Mouse (Mus musculus) inflammation-experienced regulatory T-cells, adult 6 months (primary cell): ENCODE data around the gene Sertad1. TPM values are rescaled to one million over a fixed set of nuclear protein-coding genes. Genes with fewer than 3 reads are reported as not detected.
"Not testable (repeated sequence)": the region's sequence is repeated elsewhere in the genome, so short reads cannot be mapped to it uniquely, and the experiment has no call there.

Experiments used
- ATAC-seq: one replicate; pipeline ENCODE4 v1.8.0; 2017
- polyA plus RNA-seq, 3 experiments: library from polyadenylated mRNA; unstranded; fragments of 100-300 nt; shearing (Covaris generic); gene quantifications; one replicate each; pipeline ENCODE4 v1.2.1; 2017

Sertad1 gene
- polyA plus RNA-seq, 3 experiments from 2014 or later, result 38.7 to 44.4 (median 40.2) TPM

DNA sequence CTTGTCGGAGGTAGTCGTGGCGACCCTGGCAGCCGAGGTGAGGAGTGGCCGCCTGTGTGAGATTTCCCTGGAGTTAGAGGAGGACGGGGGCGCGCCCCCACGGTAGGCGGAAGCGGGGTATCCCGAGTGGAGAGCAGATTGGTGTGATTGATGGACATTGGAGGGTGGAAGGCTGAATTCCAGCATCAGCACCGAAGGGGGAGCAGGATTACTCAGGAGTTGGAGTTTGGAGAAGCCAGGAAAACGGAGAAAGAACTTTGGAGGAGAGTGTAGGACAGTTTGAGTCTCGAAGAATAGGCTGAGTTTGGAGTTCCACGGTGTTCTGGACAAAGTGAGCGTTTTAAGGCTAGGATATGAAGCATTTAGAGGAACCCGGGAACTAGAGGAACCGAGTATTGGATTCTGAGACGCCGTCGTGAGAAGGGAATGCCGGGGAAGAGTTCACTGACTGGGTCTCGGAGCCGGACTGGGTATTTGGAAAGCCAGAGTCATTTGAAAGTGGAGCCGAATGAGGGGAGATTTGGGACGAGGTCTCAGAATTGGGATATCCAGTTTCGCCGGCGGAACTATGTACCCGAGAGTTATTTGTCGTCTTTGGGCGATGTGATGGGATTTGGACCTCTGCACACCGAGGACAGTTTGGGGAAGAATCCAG lies 12.7 kb upstream of the Sertad1 start:
- peak; percentile 9 for ATAC-seq

DNA sequence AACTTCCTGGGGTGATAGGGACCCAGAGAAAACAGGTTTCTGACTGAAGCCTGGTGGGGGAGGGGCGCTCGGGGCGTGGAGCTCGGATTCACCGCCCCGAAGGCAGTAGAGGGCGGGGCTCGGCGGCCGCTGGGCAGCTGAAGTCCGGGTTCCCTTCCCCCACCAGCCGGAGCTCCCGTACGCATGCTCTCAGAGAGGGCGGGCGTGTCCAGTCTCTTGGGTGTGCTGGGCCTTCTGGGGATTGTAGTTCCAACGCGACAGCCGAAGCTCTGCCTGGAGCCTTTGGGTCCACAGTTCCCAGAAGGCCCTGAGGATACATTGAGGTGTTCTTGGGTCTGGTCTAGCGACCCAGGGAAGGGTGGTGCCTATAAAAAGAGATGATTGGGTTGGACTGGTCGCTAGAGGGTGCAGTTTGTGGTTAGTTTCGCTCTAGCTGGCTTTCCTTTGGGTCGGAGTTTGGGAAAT lies 12.2 kb upstream of the Sertad1 start:
- ATAC-seq, result peak; percentile 74

DNA sequence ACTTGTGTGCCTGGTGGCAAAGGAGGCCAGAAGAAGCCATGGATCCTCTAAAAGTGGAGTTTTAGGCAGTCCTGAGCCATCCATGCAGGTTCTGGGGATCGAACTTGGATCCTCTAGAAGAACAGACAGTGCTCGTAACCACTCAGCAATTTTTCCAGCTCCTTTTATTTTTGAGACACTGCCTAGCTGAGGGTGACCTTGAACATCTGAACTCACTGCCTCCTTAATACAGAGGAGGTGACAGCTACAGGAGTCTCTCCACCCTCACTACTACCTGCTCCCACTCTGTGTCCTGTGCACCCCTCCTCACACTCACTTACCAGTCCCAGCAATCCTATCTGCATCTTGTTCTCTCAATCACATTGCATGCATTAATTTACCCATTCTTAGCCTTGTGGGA lies 11.1 kb upstream of the Sertad1 start:
- ATAC-seq, result no peak

DNA sequence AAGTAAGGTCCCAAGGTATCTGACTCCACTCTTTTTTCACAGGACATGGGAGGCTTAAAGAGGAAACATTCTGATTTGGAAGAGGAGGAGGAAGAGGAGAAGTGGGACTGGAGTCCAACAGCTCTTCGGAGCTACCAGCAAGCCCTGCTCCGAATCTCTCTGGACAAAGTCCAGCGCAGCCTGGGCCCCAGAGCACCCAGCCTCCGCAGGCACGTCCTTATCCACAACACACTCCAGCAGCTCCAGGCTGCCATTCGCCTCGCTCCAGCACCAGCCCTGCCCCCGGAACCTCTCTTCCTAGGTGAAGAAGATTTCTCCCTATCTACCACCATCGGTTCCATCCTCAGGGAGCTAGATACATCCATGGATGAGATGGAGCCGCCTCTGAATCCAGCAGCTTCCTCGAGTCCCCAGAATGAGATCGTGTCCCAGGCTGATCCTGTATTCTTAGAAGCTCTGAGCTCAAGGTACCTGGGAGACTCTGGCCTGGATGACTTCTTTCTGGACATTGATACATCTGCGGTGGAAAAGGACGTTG lies 10.5 kb upstream of the Sertad1 start:
- ATAC-seq, result no peak

DNA sequence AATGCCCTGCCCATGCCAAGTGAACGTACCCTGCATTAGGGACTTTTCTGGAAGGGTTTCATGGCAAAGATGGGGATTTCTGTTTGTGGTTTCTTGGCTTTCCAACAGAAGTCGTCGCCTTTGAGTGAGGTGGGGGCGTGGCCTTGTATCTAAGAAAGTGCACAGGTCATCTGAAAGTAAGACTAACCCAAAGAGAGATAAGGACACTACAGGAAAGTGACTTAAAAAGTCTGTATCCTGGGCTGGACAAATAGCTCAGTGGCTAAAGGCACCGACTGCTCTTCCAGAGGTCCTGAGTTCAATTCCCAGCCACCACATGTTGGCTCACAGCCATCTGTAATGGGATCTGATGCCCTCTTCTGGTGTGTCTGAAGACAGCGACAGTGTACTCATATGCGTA lies 8.1 kb upstream of the Sertad1 start:
- ATAC-seq, result no peak

DNA sequence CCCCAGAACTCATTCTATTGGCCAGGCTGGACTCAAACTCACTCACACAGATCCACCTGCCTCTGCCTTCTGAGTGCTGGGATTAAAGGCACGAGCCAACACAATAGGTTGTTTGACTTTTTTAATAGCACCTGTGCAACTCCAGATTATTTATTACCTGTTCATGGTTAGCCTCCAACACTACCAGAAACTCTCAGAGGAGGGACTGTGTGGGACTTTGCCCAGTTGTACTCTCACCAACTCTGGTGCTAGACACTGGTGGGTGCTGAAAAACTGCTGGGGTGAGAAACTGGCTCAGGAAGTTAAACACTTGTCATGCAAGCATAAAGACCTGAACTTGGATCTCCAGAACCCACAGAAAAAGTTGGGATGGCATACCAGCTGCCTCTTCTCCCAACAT lies 7.0 kb upstream of the Sertad1 start:
- ATAC-seq, result no peak

DNA sequence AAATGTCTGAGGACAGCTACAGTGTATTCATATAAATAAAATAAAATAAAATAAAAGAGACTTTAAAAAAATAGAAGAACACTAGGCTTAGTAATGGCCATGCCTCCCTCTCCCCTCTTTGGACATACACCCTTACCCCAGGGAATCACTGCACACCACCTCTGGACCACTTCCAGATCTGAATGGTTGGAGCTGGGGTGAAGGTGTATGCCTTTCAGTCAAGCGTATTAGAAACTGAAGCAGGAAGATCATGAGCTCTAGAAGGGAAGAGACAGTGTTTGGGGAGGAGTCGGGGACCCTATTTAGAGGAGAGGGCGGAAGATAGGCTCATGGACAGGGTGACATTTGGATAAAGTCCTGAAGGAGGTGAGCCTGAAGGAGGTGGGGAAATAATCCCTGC lies 6.2 kb upstream of the Sertad1 start:
- no peak for ATAC-seq

DNA sequence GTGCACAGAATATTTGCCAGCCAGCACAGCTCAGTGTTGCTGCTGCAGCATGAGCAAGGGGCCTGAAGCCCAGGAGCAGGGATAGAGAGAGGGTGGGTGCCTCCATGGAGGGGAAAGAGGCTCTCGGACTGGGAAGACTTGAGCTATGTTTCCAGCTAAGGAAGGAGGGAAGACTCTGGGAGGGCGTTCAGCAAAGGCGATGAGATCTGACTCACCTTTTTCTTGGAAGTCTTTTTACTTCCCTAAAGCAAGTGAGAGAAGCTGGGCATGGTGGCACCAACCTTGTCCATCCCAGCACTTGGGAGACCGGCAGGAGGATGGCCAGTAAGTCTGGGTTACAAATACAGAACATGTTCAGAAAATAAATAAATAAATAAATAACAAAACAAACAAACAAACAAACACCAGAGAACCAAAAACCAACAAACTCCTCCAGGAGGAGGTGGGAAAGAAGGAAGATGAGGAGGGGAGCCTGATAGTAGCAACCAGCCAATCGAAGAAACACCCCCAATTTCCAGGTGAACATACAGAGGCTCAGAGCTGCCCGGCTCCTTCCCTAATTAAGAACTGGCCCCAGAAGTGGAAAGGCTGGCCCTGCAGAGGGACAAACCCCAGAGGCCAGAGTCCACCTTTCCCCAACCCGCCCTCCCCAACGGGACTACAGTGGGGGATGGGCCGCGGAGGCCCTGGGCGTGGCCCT lies 5.6 kb upstream of the Sertad1 start:
- no peak for ATAC-seq

DNA sequence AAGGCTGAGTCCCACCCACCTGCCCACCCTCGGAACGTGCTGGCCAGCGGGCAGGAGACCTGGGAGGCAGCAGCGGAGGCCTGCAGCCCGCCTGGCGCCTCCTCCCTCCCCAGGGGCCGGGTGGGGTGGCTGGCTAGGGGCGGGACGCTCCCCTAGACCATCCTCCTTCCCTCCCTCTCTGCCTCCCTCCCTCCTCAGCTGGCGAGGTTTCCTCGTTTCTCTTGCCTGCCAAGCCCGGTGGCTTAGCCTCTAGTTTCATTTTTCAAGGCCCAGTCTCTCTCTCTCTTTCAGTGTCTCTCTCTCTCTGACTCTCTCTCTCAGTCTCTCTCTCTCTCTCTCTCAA lies 5.1 kb upstream of the Sertad1 start:
- peak; percentile 83 for ATAC-seq

DNA sequence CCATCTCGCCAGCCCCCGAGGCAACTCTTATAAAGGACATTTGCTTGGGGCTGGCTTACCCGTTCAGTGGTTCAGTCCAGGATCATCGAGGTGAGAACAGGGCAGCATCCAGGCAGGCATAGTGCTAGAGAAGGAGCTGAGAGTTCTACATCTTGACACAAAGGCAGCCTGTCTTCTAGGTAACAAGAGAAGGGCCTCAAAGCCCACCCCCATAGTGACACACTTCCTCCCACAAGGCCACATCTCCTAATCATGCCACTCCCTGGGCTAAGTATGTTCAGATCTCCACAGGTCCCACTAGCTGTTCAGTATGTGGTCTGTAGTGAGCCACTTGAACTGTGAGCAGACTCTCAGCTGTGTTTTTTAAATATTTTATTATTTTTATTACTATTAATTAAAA lies 2.9 kb upstream of the Sertad1 start:
- ATAC-seq, result no peak

DNA sequence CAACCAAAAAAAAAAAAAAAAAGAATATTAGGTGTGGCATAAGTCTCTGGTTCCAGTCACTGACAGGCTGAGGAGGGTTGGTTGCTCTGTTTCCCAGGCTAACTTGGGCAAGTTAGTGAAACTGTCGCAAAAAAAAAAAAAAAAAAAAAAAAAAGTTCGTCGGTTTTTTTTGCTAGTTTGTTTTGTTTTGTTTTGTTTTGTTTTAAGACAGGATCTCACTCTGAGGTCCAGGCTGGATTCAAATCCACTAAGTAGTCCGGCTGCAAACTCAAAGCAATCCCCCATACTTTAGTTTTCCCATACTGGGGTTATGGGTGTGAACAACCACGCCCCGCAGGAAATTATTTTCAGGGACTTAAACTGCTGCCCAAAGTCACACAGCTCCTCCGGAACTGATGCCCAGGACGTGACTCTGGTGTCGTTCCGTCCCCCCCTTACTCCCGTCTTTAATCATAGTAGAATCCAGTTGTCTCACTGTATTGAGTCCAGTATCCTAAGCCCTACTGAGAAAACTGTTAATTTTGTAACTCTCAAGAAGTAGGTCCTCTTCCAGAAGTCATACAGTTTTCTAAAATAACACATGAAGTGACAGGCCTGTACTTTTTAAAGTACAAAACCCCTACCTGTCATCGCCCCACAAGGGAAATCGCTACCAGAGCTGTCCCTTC lies 474 bp upstream of the Sertad1 start:
- no peak for ATAC-seq

DNA sequence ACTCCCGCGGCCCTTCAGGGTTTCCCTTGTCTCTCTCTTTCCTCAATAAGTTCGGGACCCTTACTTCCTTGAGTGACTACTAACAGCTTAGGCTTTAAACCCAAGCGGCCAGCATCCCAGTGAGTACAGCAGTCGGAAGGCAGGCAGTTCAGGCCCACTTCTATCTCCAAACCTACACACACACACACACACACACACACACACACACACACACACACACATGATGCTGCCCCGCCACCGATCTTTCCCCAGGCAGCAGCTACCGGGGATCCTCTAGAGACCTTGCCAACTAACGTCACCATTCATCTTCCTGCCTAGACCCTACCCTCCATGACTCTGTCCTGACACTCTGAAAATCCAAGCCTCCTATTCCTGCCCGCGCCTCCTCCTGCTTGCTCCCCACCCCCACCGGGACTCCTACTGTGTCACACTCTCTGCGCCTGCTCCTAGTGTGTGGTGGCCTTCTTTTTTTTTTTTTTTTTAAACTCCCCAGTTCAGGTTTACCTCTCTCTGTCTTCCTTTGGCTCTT lies 1.1 kb downstream of the Sertad1 start:
- ATAC-seq, result no peak

DNA sequence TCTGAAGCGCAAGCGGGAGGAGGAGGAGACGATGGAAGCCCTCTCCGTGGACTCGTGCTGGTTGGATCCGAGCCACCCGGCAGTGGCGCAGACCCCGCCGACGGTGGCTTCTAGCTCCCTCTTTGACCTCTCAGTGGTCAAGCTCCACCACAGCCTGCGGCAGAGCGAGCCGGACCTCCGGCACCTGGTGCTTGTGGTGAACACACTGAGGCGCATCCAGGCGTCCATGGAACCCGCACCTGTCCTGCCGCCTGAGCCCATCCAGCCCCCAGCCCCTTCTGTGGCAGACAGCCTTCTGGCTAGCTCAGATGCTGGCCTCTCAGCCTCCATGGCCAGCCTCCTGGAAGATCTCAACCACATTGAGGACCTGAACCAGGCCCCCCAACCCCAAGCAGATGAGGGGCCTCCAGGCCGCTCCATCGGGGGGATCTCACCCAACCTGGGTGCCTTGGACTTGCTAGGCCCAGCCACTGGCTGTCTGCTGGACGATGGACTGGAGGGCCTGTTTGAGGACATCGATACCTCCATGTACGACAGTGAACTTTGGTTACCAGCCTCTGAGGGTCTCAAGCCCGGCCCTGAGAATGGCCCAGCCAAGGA lies 2.7 kb downstream of the Sertad1 start:
- no peak for ATAC-seq

DNA sequence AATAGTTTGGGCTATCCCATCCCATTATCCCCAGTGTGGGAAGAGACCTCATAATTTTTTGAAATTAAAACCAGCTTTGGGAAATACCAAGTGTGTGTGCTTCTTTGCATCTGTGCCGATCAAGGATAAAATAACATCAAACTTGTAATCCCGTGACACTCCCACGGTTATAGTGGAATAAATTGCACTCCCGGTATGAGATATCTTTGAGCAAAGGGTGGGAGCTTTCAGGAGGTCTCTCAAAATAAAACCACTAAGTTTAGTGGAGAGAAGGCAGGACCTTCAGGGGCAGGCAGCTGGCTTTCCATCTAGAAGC lies 3.5 kb downstream of the Sertad1 start:
- no peak for ATAC-seq

DNA sequence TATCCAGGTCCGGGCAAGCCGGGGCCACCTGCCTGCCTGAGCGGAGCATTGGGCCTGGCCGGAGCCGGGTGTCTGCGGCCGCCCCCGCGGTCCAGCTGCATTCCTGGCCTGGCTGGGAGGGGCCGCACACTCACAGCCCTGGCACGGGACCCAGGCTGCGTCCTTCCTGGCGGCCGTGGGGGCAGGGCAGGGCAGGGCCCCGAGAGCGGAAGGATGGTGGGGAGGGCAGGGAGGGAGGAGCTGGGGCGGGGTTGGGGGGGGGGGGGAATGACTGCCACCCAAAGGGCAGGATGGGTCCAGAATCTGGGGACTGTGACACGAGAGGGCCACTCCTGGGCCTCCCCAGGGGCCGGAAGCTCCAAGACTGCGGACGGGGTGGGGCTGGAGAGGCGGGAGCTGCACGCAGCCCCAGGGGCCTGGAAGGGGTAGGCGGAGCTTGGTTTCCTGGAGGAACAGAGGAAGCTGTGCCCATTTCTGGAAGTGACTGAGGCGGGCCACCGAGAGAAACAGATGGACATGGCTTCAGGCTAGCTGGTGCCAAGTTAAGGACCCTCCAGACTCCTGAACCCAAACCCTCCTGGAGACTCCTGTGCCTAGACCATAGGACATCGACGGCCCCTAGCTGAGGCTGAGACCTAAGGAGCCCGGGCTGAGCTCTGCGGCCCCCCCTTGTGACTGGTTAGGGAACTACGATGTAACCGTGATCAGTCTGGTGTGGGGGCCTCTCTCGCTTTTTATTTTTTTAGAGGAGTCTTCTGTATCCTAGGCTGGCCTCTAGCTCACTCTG lies 4.0 kb downstream of the Sertad1 start:
- ATAC-seq, result peak; percentile 42

DNA sequence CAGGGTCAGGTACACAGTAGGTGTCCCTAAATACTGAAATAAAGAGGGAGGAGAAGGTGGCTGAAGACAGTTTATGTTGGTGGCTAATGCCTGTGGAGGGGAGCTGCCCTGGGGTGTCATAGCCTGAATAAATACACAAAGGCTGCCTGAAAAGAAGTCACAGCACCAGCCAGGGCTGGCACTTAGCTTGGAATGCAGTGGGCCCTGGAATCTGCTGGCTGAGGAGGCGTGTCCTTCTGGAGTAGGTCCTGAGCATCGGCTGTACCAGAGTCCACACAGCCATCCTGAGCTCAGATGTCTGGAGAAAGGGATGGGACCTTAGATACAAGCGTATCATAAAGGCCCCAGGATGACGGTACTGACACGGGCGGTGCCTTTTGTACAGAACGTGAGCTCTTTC lies 5.1 kb downstream of the Sertad1 start:
- no peak for ATAC-seq

DNA sequence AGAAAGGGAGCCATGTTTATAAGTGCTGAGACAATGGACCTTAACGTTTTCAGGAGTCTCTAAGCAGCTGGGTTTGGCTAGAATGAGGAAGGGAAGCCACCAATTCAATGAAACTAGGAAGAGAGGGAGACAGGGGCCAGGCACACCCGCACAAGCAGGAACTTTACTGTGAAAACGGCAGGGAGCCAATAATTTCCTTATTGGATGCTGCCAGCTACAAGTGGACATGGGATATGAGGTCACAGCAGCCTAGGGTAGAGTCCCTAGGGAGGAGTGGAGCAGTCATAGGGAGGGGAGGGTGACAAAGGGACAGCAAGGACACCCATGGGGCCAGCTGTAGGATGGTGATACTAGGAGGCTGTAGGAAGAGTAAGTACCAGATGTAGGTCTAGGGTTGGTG lies 6.3 kb downstream of the Sertad1 start:
- ATAC-seq, result no peak

DNA sequence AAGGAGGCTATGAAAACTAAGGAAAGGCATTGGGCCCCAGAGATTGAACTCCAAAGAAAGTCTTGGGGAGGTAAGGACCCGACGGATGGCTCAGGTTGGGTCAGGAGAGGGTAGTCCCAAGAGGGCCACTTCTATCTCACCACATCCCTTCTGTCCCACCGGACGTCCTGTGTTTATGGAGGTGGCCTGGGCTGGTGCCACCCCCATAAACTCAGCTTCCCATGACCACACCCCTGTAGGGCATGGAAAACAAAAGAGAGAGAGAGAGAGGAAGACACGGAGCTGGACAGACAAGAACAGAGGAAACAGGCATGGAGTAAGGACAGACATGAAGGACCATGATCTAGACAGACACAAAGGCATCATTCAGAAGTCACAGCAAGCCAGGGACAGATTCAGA lies 6.7 kb downstream of the Sertad1 start:
- ATAC-seq, result no peak

DNA sequence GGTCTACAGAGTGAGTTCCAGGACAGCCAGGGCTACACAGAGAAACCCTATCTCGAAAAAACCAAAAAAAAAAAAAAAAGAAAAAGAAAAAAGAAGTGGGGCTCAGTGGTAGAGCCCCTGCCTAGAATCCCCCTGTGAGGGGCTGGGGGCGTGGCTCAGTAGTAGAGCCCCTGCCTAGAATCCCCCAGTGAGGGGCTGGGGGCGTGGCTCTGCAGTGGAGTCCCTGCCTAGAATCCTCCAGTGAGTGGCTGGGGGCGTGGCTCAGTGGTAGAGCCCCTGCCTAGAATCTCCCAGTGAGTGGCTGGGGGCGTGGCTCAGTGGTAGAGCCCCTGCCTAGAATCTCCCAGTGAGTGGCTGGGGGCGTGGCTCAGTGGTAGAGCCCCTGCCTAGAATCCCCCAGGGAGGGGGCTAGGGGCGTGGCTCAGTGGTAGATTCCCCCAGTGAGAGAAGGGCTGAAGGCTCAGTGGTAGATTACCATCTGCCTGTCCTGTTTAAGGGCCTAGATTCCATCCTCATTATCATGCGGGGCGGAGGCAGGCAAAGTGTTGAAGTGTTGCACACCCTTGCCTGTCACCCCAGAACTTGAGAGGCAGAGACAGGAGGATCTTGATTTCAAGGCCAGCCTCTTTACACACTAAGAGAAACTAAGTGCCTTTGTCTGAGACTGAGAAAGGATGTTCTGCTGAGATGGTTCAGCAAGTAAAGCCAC lies 8.1 kb downstream of the Sertad1 start:
- not testable (repeated sequence) for ATAC-seq

DNA sequence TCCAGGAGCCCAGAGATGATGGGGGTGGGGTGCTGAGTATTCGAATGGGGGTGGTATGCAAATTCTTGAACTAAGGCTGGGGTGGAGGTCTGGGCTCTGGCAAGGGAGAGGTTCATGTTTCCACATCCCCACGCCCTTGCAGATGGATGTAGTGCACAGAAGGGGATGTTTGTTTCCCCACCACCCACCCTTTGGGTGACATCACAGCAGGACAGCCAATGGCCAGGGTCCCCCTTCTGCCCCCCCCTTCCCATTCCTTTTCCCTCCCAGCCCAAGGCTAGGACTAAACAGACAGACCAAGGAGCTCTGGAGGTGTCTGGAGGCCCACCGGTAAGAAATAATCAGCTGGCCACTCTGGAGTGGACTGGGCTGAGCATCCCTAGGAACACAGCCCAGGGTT lies 12.3 kb downstream of the Sertad1 start, which contains the start of gene Prx:
Gene Prx (plus strand): TSS at position 289 of the 400 bp plus-strand sequence.
- ATAC-seq, result no peak

DNA sequence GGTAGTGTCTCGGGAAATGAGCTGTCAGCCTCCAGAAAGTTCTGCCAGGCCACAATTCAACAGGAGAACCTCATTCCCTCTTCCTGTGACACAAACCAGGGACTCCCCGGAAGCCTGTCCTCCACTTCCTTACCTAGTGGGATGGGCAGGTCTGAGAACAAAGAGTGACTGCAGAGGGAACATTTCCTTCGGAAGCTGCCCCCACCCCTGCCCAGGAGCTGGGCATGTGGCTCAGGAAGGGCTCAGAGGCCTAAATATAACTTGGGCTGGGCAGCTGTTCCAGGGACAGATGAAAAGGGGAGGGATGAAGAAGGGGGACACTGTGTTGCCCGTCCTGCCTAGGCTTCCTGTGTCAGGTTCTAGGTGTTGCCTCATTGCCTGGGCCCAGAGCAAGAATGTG lies 14.9 kb downstream of the Sertad1 start:
- ATAC-seq, result no peak
